Mouse (Mus musculus): ENCODE measurements around the gene Mab21l3. TPM values are rescaled to one million over a fixed set of nuclear protein-coding genes. Genes with fewer than 3 reads are reported as not detected.
A peak's percentile ranks its signal among the peaks of the same experiment; 100 is the strongest.

Gene Mab21l3
- polyA plus RNA-seq, 1 experiment from 2014 or later, result 6.1 TPM

- Histone ChIP-seq H3K27me3 (replicated peaks; ENCODE audit: control insufficient read depth, insufficient read depth, low read length) (no peaks in the 10 kb centered on the region), H3K36me3 (ENCODE audit: control insufficient read depth, insufficient read depth, low read length) (no peaks in the 10 kb centered on the region), H3K4me3 (ENCODE audit: low read length) (no peak overlapping the region), H3K4me1 (ENCODE audit: control insufficient read depth, insufficient read depth, low read length) (peaks cover 10% of the 10 kb centered on the region), H3K9ac (ENCODE audit: low read depth, low read length) (no peak overlapping the region), H3K27ac (ENCODE audit: low read length) (no peak overlapping the region), H3K4me2 (ENCODE audit: low read depth, low read length) (no peak overlapping the region), H3K9me3 (ENCODE audit: control insufficient read depth, low read length) (no peaks in the 10 kb centered on the region)
- no peak for ATAC-seq
- 36% methylated on average over 6 of the region's 6 CpGs for WGBS
These were observed 67.8 kb downstream of the Mab21l3 start for GRCm38 (mm10) chr3:101780874-101781483.

- ATAC-seq, result peak; percentile 55; the same call in 1 of the 2 replicates
- Histone ChIP-seq H3K9me3 (ENCODE audit: control insufficient read depth, low read length) (no peaks in the 10 kb centered on the region), H3K36me3 (ENCODE audit: control insufficient read depth, insufficient read depth, low read length) (no peaks in the 10 kb centered on the region), H3K27ac (ENCODE audit: low read length) (no peak overlapping the region), H3K4me3 (ENCODE audit: low read length) (no peak overlapping the region), H3K9ac (ENCODE audit: low read depth, low read length) (no peak overlapping the region), H3K27me3 (replicated peaks; ENCODE audit: control insufficient read depth, insufficient read depth, low read length) (no peaks in the 10 kb centered on the region), H3K4me2 (ENCODE audit: low read depth, low read length) (no peak overlapping the region), H3K4me1 (ENCODE audit: control insufficient read depth, insufficient read depth, low read length) (peaks cover 6% of the 10 kb centered on the region; the same call in 1 of the 2 replicates)
- WGBS, result 68% methylated on average over 16 of the region's 16 CpGs
These were observed 69.7 kb downstream of the Mab21l3 start for GRCm38 (mm10) chr3:101778896-101779665.

GRCm38 (mm10) chr3:101775732-101776131, 73.0 kb downstream of the Mab21l3 start:
- 91% methylated on average over 8 of the region's 8 CpGs for WGBS
- H3K4me1 ChIP-seq (ENCODE audit: control insufficient read depth, insufficient read depth, low read length), result peaks cover 1% of the 10 kb centered on the region; the same call in 1 of the 2 replicates
- no peak overlapping the region for H3K9ac ChIP-seq (ENCODE audit: low read depth, low read length)
- no peak overlapping the region for H3K4me2 ChIP-seq (ENCODE audit: low read depth, low read length)
- no peaks in the 10 kb centered on the region for H3K9me3 ChIP-seq (ENCODE audit: control insufficient read depth, low read length)
- H3K36me3 ChIP-seq (ENCODE audit: control insufficient read depth, insufficient read depth, low read length), result no peaks in the 10 kb centered on the region
- H3K27me3 ChIP-seq (replicated peaks; ENCODE audit: control insufficient read depth, insufficient read depth, low read length), result no peaks in the 10 kb centered on the region
- no peak overlapping the region for H3K4me3 ChIP-seq (ENCODE audit: low read length)
- no peak overlapping the region for H3K27ac ChIP-seq (ENCODE audit: low read length)
- ATAC-seq, result no peak

GRCm38 (mm10) chr3:101770540-101770939, 78.2 kb downstream of the Mab21l3 start:
- Histone ChIP-seq H3K4me3 (ENCODE audit: low read length) (no peak overlapping the region), H3K27me3 (replicated peaks; ENCODE audit: control insufficient read depth, insufficient read depth, low read length) (no peaks in the 10 kb centered on the region), H3K36me3 (ENCODE audit: control insufficient read depth, insufficient read depth, low read length) (no peaks in the 10 kb centered on the region), H3K4me1 (ENCODE audit: control insufficient read depth, insufficient read depth, low read length) (no peaks in the 10 kb centered on the region), H3K9ac (ENCODE audit: low read depth, low read length) (no peak overlapping the region), H3K4me2 (ENCODE audit: low read depth, low read length) (no peak overlapping the region), H3K9me3 (ENCODE audit: control insufficient read depth, low read length) (no peaks in the 10 kb centered on the region), H3K27ac (ENCODE audit: low read length) (no peak overlapping the region)
- no peak for ATAC-seq
- WGBS, result 77% methylated on average over 3 of the region's 3 CpGs

GRCm38 (mm10) chr3:101763566-101763965, 85.2 kb downstream of the Mab21l3 start:
- ATAC-seq, result no peak

More at GRCm38 (mm10) chr3:101763566-101763965, 85.2 kb downstream of the Mab21l3 start:
- Histone ChIP-seq H3K9ac (ENCODE audit: low read depth, low read length) (no peak overlapping the region), H3K27ac (ENCODE audit: low read length) (no peak overlapping the region), H3K36me3 (ENCODE audit: control insufficient read depth, insufficient read depth, low read length) (no peaks in the 10 kb centered on the region), H3K27me3 (replicated peaks; ENCODE audit: control insufficient read depth, insufficient read depth, low read length) (no peaks in the 10 kb centered on the region), H3K4me1 (ENCODE audit: control insufficient read depth, insufficient read depth, low read length) (no peaks in the 10 kb centered on the region), H3K4me2 (ENCODE audit: low read depth, low read length) (no peak overlapping the region), H3K4me3 (ENCODE audit: low read length) (no peak overlapping the region), H3K9me3 (ENCODE audit: control insufficient read depth, low read length) (no peaks in the 10 kb centered on the region)

Other genes starting within 250 kb of the Mab21l3 start
- 262 and 319 TPM in 2 replicates for gene Atp1a1, start 244.3 kb downstream of the Mab21l3 start, polyA plus RNA-seq (2015; fragmentation: Nextera tagmentation; extraction: Ambion mirVana)
- gene Slc22a15, start 75.5 kb upstream of the Mab21l3 start, polyA plus RNA-seq (2015; fragmentation: Nextera tagmentation; extraction: Ambion mirVana), result 5.6 and 5.7 TPM in 2 replicates
- 0.09 TPM in 1 of 2 replicates, not detected in the other for gene Nhlh2, start 161.1 kb upstream of the Mab21l3 start, polyA plus RNA-seq (2015; fragmentation: Nextera tagmentation; extraction: Ambion mirVana)
- 2.1 and 2.2 TPM in 2 replicates for gene Casq2, start 237.5 kb upstream of the Mab21l3 start, polyA plus RNA-seq (2015; fragmentation: Nextera tagmentation; extraction: Ambion mirVana)

Measured in intestine, embryonic 16.5 days (tissue).